In genomic region chr2:158695811-158696210, GRCm38 (mm10) we compare ENCODE assay signal across 21 mouse cellular contexts. TPM values are rescaled to one million over a fixed set of nuclear protein-coding genes. Genes with fewer than 3 reads are reported as not detected.
A peak's percentile ranks its signal among the peaks of the same experiment; 100 is the strongest.
DNase-seq lines count a peak whose midpoint lies in the region; ATAC-seq lines count a peak whose summit lies in the region.
"Had no signal": no experiment of that assay in that cellular context is flagged by ENCODE, and none has a peak within 500 bp of the region (broad histone marks: within the 10 kb centered on the region; RNA-seq: fewer than 3 reads in every experiment).

No protein-coding gene starts in this region.

- WGBS in forebrain, embryonic 10.5 days: 85% methylated on average over 27 of the region's 27 CpGs
- WGBS in forebrain, embryonic 11.5 days: 87% methylated on average over 27 of the region's 27 CpGs
- WGBS in kidney, embryonic 14.5 days: 86% methylated on average over 27 of the region's 27 CpGs
- WGBS in lung, embryonic 16.5 days: 76% methylated on average over 27 of the region's 27 CpGs
- 84% methylated on average over 27 of the region's 27 CpGs for WGBS in embryonic facial prominence, embryonic 13.5 days

- no peak overlapping the region for H3K9ac ChIP-seq in forebrain, embryonic 11.5 days (ENCODE audit: low read length)
- no peak overlapping the region for H3K9ac ChIP-seq in kidney, embryonic 14.5 days (ENCODE audit: low read depth, low read length)
- H3K9ac ChIP-seq in lung, embryonic 16.5 days (ENCODE audit: low read length): no peak overlapping the region
- no peak overlapping the region for H3K9ac ChIP-seq in embryonic facial prominence, embryonic 13.5 days
- H3K9ac ChIP-seq: forebrain, embryonic 12.5 days; heart, embryonic 13.5 days; neural tube, embryonic 12.5 days had no signal

- DNase-seq in forebrain, embryonic 10.5 days (ENCODE audit: extremely low spot score, low spot score): no peak
- DNase-seq in forebrain, embryonic 11.5 days (ENCODE audit: low spot score): no peak
- DNase-seq in kidney, postnatal 25 days: no peak
- DNase-seq in lung, postnatal 10 days: no peak
- DNase-seq in urinary bladder, postnatal 25 days (ENCODE audit: low spot score): no peak
- DNase-seq: adrenal gland, postnatal 14 days; cerebellum, adult 11 months; cerebellum, postnatal 10 days; gastrocnemius, postnatal 25 days; heart, postnatal 36 days; kidney, adult 11 months; kidney, postnatal 4 days; thymus, postnatal 14 days had no signal

- H3K36me3 ChIP-seq in forebrain, embryonic 10.5 days (replicated peaks): no peaks in the 10 kb centered on the region
- H3K36me3 ChIP-seq in forebrain, embryonic 11.5 days (ENCODE audit: control insufficient read depth, insufficient read depth, low read length): no peaks in the 10 kb centered on the region
- H3K36me3 ChIP-seq in kidney, embryonic 14.5 days (ENCODE audit: control insufficient read depth, insufficient read depth, low read length): no peaks in the 10 kb centered on the region
- H3K36me3 ChIP-seq in lung, embryonic 16.5 days (ENCODE audit: control insufficient read depth, insufficient read depth, low read length): no peaks in the 10 kb centered on the region
- H3K36me3 ChIP-seq in embryonic facial prominence, embryonic 13.5 days: no peaks in the 10 kb centered on the region
- H3K36me3 ChIP-seq: forebrain, embryonic 12.5 days; heart, embryonic 13.5 days; neural tube, embryonic 12.5 days had no signal

- H3K9me3 ChIP-seq in forebrain, embryonic 10.5 days: no peaks in the 10 kb centered on the region
- no peaks in the 10 kb centered on the region for H3K9me3 ChIP-seq in forebrain, embryonic 11.5 days (ENCODE audit: control insufficient read depth, low read length)
- no peaks in the 10 kb centered on the region for H3K9me3 ChIP-seq in kidney, embryonic 14.5 days (ENCODE audit: control insufficient read depth, low read length)
- no peaks in the 10 kb centered on the region for H3K9me3 ChIP-seq in lung, embryonic 16.5 days (ENCODE audit: control insufficient read depth, low read length)
- no peaks in the 10 kb centered on the region for H3K9me3 ChIP-seq in embryonic facial prominence, embryonic 13.5 days
- H3K9me3 ChIP-seq: forebrain, embryonic 12.5 days; heart, embryonic 13.5 days; neural tube, embryonic 12.5 days had no signal

- no peak for ATAC-seq in forebrain, embryonic 11.5 days (replicated peaks; ENCODE audit: low FRiP score)
- ATAC-seq in kidney, embryonic 14.5 days (ENCODE audit: low FRiP score, low TSS enrichment): 0 out of 2 replicates have a peak, but pooled peaks have one; percentile 35
- ATAC-seq in lung, embryonic 16.5 days (ENCODE audit: low read depth): peak; percentile 29
- ATAC-seq in embryonic facial prominence, embryonic 13.5 days (ENCODE audit: insufficient number of reproducible peaks, insufficient read depth, low FRiP score, low TSS enrichment, low read depth): peak; percentile 26; the same call in 1 of the 2 replicates

- peaks cover 8% of the 10 kb centered on the region for H3K4me1 ChIP-seq in forebrain, embryonic 10.5 days
- H3K4me1 ChIP-seq in forebrain, embryonic 11.5 days (replicated peaks; ENCODE audit: control insufficient read depth, insufficient read depth, low read length): no peaks in the 10 kb centered on the region; the same call in 1 of the 2 replicates
- H3K4me1 ChIP-seq in kidney, embryonic 14.5 days (ENCODE audit: control insufficient read depth, insufficient read depth, low read length): no peaks in the 10 kb centered on the region
- peaks cover 9% of the 10 kb centered on the region for H3K4me1 ChIP-seq in lung, embryonic 16.5 days (replicated peaks; ENCODE audit: control insufficient read depth, insufficient read depth, low read length)
- H3K4me1 ChIP-seq in embryonic facial prominence, embryonic 13.5 days: no peaks in the 10 kb centered on the region
- H3K4me1 ChIP-seq: heart, embryonic 13.5 days; neural tube, embryonic 12.5 days had no signal

- no peak overlapping the region for H3K4me2 ChIP-seq in forebrain, embryonic 11.5 days (ENCODE audit: low read depth, low read length, severe bottlenecking)
- H3K4me2 ChIP-seq in kidney, embryonic 14.5 days (replicated peaks; ENCODE audit: low read depth, low read length): no peak overlapping the region
- H3K4me2 ChIP-seq in lung, embryonic 16.5 days (ENCODE audit: low read depth, low read length): no peak overlapping the region
- no peak overlapping the region for H3K4me2 ChIP-seq in embryonic facial prominence, embryonic 13.5 days
- H3K4me2 ChIP-seq: forebrain, embryonic 12.5 days; heart, embryonic 13.5 days; midbrain, embryonic 11.5 days; neural tube, embryonic 12.5 days had no signal

- H3K4me3 ChIP-seq in forebrain, embryonic 10.5 days: no peak overlapping the region
- H3K4me3 ChIP-seq in forebrain, embryonic 11.5 days (ENCODE audit: low read depth, low read length): no peak overlapping the region
- no peak overlapping the region for H3K4me3 ChIP-seq in kidney, embryonic 14.5 days (ENCODE audit: low read length)
- H3K4me3 ChIP-seq in lung, embryonic 16.5 days (ENCODE audit: low read length): no peak overlapping the region
- no peak overlapping the region for H3K4me3 ChIP-seq in embryonic facial prominence, embryonic 13.5 days
- H3K4me3 ChIP-seq: forebrain, embryonic 12.5 days; heart, embryonic 13.5 days; neural tube, embryonic 12.5 days had no signal

- H3K27me3 ChIP-seq in forebrain, embryonic 10.5 days (ENCODE audit: poor library complexity, severe bottlenecking): no peaks in the 10 kb centered on the region
- H3K27me3 ChIP-seq in forebrain, embryonic 11.5 days (ENCODE audit: control insufficient read depth, insufficient read depth, low read length): no peaks in the 10 kb centered on the region
- no peaks in the 10 kb centered on the region for H3K27me3 ChIP-seq in kidney, embryonic 14.5 days (ENCODE audit: control insufficient read depth, insufficient read depth, low read length)
- no peaks in the 10 kb centered on the region for H3K27me3 ChIP-seq in lung, embryonic 16.5 days (ENCODE audit: control insufficient read depth, insufficient read depth, low read depth, low read length)
- H3K27me3 ChIP-seq in embryonic facial prominence, embryonic 13.5 days: no peaks in the 10 kb centered on the region
- H3K27me3 ChIP-seq: heart, embryonic 13.5 days; neural tube, embryonic 12.5 days had no signal

- peak overlapping the region; percentile 60; the same call in 1 of the 2 replicates for H3K27ac ChIP-seq in forebrain, embryonic 10.5 days
- H3K27ac ChIP-seq in forebrain, embryonic 11.5 days (ENCODE audit: low read depth, low read length): no peak overlapping the region
- H3K27ac ChIP-seq in kidney, embryonic 14.5 days (ENCODE audit: low read depth, low read length): no peak overlapping the region
- peak overlapping the region; percentile 70 for H3K27ac ChIP-seq in lung, embryonic 16.5 days (ENCODE audit: low read length)
- no peak overlapping the region for H3K27ac ChIP-seq in embryonic facial prominence, embryonic 13.5 days
- H3K27ac ChIP-seq: forebrain, embryonic 12.5 days; heart, embryonic 13.5 days; macrophage; neural tube, embryonic 12.5 days had no signal

RNA-seq across cellular contexts. Expression of gene Ppp1r16b, which starts 30.6 kb away (rescaled TPM):
- 2.2 and 2.3 TPM in 2 replicates for polyA plus RNA-seq in forebrain, embryonic 10.5 days (2016; fragmentation: Nextera tagmentation; extraction: Ambion mirVana)
- polyA plus RNA-seq in forebrain, embryonic 11.5 days (2014; fragmentation: Nextera tagmentation; extraction: Ambion mirVana): 2.8 TPM in 2 replicates
- 16.6 and 17.3 TPM in 2 replicates for polyA plus RNA-seq in kidney, embryonic 14.5 days (2014; fragmentation: Nextera tagmentation; extraction: Ambion mirVana)
- 22.5 and 24.4 TPM in 2 replicates for polyA plus RNA-seq in lung, embryonic 16.5 days (2015; fragmentation: Nextera tagmentation; extraction: Ambion mirVana)
- polyA plus RNA-seq in embryonic facial prominence, embryonic 13.5 days (2015; fragmentation: Nextera tagmentation; extraction: Ambion mirVana): 3.2 and 3.6 TPM in 2 replicates

Comparison
In these comparisons a context has a peak if more than half of its experiments do, and no peak if none do; other contexts are left out.
1. H3K27ac ChIP-seq: peak in forebrain, embryonic 10.5 days (single experiment) and lung, embryonic 16.5 days (single experiment); none in forebrain, embryonic 11.5 days (single experiment), kidney, embryonic 14.5 days (single experiment) and embryonic facial prominence, embryonic 13.5 days (single experiment).